Mouse (Mus musculus) c-Kit-negative CD71-positive TER-119-positive erythroid progenitor cells, embryonic 14.5 days (primary cell): ENCODE results near the gene Rnf166.

Experiments
- DNase-seq: peaks from one replicate; pipeline ENCODE4 v3.0.0-alpha.2; 2013; ENCODE audit warnings: low read depth, low spot score

The Rnf166 gene

DNA sequence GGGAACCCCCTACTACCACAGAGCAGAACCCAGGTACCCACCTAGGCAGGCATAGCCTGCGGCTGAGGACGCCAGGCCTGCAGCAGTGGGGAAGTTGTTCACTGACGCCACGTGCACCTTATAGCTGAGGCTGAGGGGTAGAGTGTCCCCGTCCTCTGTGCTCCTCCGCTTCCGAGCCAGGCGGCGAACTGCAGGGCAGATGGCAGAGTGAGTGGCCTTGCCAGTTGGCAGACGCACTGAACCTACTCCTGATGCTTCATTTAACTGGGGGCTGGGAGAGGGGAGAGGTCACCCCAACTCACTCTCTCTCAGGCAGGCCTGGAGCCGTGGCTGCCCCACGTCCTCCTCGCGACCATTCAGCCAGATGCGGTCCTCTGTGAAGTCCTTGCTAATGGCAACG lies 36.5 kb downstream of the Rnf166 start:
- no peak for DNase-seq

- DNase-seq: no peak
Observed at GRCm38 (mm10) chr8:122437708-122438331, 38.0 kb downstream of the Rnf166 start.

GRCm38 (mm10) chr8:122436586-122437125 lies 39.2 kb downstream of the Rnf166 start:
- no peak for DNase-seq

GRCm38 (mm10) chr8:122436146-122436545 lies 39.7 kb downstream of the Rnf166 start:
- no peak for DNase-seq

DNA sequence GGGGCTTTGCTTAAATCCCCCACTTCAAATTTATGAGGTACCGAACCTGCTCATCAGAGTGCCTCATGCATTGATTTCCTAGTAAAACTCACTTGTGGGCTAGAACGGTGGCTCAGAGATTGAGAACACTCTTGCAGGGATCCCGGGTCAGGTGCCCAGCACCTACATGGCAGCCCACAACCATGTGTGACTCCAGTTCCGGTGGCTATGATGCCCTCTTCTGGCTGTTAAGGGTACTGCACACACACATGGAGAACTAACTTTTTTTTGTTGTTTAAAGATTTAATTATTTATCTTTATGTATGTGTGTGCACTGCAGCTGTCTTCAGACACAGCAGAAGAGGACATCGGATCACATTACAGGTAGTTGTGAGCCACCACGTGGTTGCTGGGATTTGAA lies 40.5 kb downstream of the Rnf166 start:
- DNase-seq: no peak

GRCm38 (mm10) chr8:122433269-122433905 lies 42.5 kb downstream of the Rnf166 start:
- DNase-seq: no peak

GRCm38 (mm10) chr8:122432443-122433268 lies 43.2 kb downstream of the Rnf166 start, which contains the start of gene Cyba:
Cyba (minus strand) TSS chr8:122432930.
- DNase-seq: no peak

DNA sequence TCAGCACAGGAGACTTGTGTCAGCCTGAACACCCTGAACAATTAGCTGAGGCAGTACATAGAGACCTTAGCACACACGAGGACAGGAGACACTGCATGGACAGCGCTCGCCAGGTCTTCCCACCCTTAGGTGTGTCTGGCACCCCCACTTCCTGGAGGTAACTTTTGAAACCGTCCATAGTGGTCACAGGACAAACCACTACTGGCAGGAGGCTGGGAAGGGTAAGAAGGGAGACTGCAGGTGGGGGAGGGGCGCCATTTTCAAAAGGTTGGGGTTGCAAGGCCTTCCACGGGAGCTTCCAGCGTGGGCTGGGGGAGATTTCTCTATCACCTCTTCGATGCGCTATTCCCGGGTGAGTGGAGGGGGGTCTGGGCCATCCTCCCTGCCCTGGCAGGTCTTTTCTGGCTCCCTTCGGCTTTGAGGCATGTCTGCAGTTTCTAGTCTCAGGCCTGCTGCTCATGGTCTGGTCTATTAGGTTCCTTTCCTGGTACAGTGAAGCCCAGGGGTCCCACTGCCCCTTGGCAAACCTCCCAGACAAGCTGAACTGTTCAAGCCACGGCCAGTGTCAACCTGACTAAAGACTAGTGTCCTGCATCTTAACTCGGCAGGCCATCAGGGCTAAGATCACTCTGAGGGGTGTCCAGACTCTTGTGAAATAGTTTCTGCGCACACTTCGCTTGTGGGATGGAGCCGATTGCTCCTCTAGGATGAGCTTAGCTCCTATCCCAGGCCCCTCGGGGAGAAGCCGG lies 44.0 kb downstream of the Rnf166 start:
- no peak for DNase-seq

GRCm38 (mm10) chr8:122430646-122431045 lies 45.2 kb downstream of the Rnf166 start:
- no peak for DNase-seq

GRCm38 (mm10) chr8:122430058-122430636 lies 45.7 kb downstream of the Rnf166 start:
- DNase-seq: no peak

DNA sequence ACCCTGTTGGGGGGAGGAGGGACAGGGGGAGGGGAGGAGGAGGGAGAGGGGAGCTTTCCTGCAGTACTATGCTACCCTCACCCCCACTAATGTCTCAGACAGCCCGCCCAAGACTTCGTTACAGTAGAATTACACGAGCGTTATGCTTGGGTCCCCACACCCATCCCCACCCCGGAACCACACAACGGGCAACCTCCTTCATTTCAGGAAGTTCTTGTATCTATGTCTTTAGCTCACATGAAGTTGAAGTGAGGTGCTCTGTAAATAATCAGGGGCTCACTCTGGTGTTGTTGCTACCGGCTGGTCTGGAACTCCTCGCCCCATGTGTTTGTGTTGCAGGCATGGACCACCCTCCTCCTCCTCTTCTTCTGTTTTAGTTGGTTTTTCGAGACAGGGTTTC lies 47.7 kb downstream of the Rnf166 start:
- no peak for DNase-seq

DNA sequence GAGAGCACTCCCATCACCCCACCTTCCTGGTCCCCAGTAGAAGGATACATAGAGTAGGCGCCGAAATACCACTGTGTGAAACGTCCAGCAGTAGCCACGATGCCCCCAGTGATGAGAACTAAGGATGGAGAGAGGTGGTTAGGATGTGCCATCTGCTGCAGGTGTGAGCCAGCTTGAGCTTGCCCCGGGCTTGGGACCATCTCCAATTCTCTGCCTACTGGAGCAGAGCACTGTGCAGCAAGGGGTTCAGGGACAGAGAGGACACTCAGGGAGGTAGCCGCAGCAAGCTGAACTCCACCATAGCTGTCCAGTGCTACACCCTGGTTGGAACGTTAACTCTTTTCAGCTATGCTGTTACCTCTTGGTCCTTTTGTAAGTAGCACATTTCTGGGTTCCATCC lies 48.3 kb downstream of the Rnf166 start:
- no peak for DNase-seq

GRCm38 (mm10) chr8:122426145-122426544 lies 49.7 kb downstream of the Rnf166 start:
- DNase-seq: no peak

DNA sequence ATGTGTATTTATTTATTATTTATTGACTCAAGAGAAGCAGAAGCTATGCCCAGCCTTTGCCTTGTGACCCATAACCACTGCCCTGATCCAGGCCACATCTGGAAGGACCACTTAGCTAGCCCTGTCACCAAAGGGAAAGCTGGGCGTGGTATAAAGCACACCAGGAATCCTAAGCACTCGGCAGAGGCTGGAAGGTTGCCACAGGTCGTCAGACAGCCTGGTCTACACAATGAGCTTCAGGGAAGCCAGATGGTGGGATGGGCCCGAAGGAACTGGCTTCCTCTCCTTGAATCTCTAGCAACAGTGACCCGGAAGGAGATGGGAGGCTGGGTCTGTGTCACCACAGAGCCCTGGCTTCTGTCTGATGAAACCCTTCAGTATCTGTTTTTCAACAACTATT lies 52.2 kb downstream of the Rnf166 start:
- no peak for DNase-seq

- DNase-seq: no peak
Observed at GRCm38 (mm10) chr8:122423217-122423616, 52.6 kb downstream of the Rnf166 start.

DNA sequence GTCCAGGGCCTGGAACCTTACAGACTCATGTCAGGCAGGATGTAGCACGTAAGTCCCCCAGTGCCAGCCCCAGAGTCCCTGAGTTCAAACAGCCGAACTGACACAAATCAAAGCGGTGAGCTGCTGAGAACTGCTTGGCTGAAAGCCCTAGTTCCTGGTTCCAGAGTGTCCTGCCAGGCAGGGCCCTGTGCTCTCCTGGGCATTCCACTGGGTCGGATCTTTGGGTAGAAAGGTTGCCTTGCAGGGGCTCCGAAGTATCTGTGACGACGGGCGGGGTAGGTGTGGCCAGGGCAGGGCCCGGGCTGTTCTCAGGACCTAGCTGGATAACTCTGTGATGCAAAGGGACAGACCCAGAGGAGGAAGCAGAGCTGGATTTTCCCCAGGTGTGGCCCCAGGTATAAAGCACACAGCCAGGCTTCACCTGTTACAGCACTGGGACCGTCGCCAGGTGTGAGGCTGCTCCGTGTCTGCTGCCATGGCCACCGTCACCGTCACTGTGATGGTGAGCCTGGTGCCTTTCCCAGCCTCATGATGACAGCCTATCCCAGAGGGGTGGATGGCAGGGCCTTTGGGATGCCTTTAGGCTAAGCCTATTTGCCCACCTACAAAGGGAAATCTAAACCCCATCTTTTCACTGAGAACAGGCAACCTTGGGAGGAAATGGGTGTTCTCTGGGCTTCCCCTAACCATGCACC lies 54.3 kb downstream of the Rnf166 start, which contains the start of gene Il17c:
Gene Il17c, plus strand, starts transcription at position 645 of the 695 bp plus-strand sequence.
- DNase-seq: no peak

- no peak for DNase-seq
Observed at GRCm38 (mm10) chr8:122419881-122420555, 55.8 kb downstream of the Rnf166 start.
